Mouse (Mus musculus): ENCODE measurements around the gene Knl1. TPM values are rescaled to one million over a fixed set of nuclear protein-coding genes. Genes with fewer than 3 reads are reported as not detected.

Knl1 gene
- total RNA-seq, 2 experiments from 2014 or later, result 2.1 to 2.4 TPM

Other genes with a start within 250 kb of the Knl1 start
- gene Knstrn, start 233.1 kb upstream of the Knl1 start, total RNA-seq (2021), result 1 to 10 TPM; 5.8 to 6.6 TPM
- gene Ivd, start 185.2 kb upstream of the Knl1 start, total RNA-seq (2021), result 100 to 1,000 TPM; 171 to 443 TPM
- 10 to 100 TPM; 40.3 to 42.3 TPM for gene Bahd1, start 146.7 kb upstream of the Knl1 start, total RNA-seq (2021)
- gene Chst14, start 120.6 kb upstream of the Knl1 start, total RNA-seq (2021), result 10 to 100 TPM in 1 of 2 experiments, 1 to 10 TPM in 1; 9.7 to 15.0 TPM
- 10 to 100 TPM; 16.7 to 18.8 TPM for gene Ccdc32, start 17.7 kb upstream of the Knl1 start, total RNA-seq (2021)
- 1 to 10 TPM; 5.0 to 5.1 TPM for gene Rpusd2, start 12.3 kb upstream of the Knl1 start, total RNA-seq (2021)
- 1 to 10 TPM; 2.2 to 3.3 TPM for gene Rad51, start 65.7 kb downstream of the Knl1 start, total RNA-seq (2021)
- 10 to 100 TPM; 63.6 to 65.0 TPM for gene Rmdn3, start 109.9 kb downstream of the Knl1 start, total RNA-seq (2021)
- 10 to 100 TPM; 16.1 to 23.8 TPM for gene Gchfr, start 120.7 kb downstream of the Knl1 start, total RNA-seq (2021)
- under 1 TPM; 0.13 TPM for gene Gm14137, start 127.4 kb downstream of the Knl1 start, total RNA-seq (2021)
- gene Zfyve19, start 161.5 kb downstream of the Knl1 start, total RNA-seq (2021), result 10 to 100 TPM; 30.2 to 30.5 TPM
- gene Dnajc17, start 161.7 kb downstream of the Knl1 start, total RNA-seq (2021), result 10 to 100 TPM; 14.4 to 14.6 TPM
- gene Ppp1r14d, start 182.8 kb downstream of the Knl1 start, total RNA-seq (2021), result not detected
- 1 to 10 TPM; 3.4 to 3.8 TPM for gene Spint1, start 190.2 kb downstream of the Knl1 start, total RNA-seq (2021)
- under 1 TPM; 0.36 to 0.60 TPM for gene Rhov, start 224.2 kb downstream of the Knl1 start, total RNA-seq (2021)
- 10 to 100 TPM; 20.4 to 24.5 TPM for gene Vps18, start 241.6 kb downstream of the Knl1 start, total RNA-seq (2021)